Mouse (Mus musculus) hindbrain, postnatal 0 days (tissue): ENCODE results near the gene Prdm16. TPM values are rescaled to one million over a fixed set of nuclear protein-coding genes. Genes with fewer than 3 reads are reported as not detected.
A peak's percentile ranks its signal among the peaks of the same experiment; 100 is the strongest.

Source experiments
- ATAC-seq: fragments of 200-750 bp; cut with Nextera tagmentation; 2 replicates; pipeline ENCODE4 v1.8.0; 2017; ENCODE audit warnings: mild to moderate bottlenecking, moderate TSS enrichment, moderate library complexity
- DNase-seq: peaks from one replicate; pipeline ENCODE4 v3.0.0-alpha.2; 2015; ENCODE audit warnings: low spot score
- H3K27ac ChIP-seq: fragments of 300-500 bp; sonication (generic); 2 replicates; pipeline ENCODE4 v1.5.1; 2014; ENCODE audit warnings: mild to moderate bottlenecking
- H3K27me3 ChIP-seq: fragments of 300-500 bp; sonication (generic); 2 replicates; pipeline ENCODE4 v1.6.1; 2014; ENCODE audit warnings: low read length, mixed read lengths; ENCODE audit not compliant: insufficient read depth
- H3K36me3 ChIP-seq: fragments of 300-500 bp; sonication (generic); 2 replicates; pipeline ENCODE4 v1.6.1; 2014; ENCODE audit warnings: low read length, mixed read lengths; ENCODE audit not compliant: insufficient read depth
- H3K4me1 ChIP-seq: fragments of 300-500 bp; sonication (generic); 2 replicates; pipeline ENCODE4 v1.6.1; 2014; ENCODE audit warnings: antibody characterized with exemption, low read length, mixed read lengths; ENCODE audit not compliant: insufficient read depth
- H3K4me2 ChIP-seq: fragments of 300-500 bp; sonication (generic); 2 replicates; pipeline ENCODE4 v1.6.1; 2014; ENCODE audit warnings: low read depth, mild to moderate bottlenecking, low read length, moderate library complexity, mixed read lengths
- H3K4me3 ChIP-seq: fragments of 300-500 bp; sonication (generic); 2 replicates; pipeline ENCODE4 v1.5.1; 2014; ENCODE audit warnings: low read length
- H3K9ac ChIP-seq: fragments of 300-500 bp; sonication (generic); replicated peaks from 2 replicates; pipeline ENCODE4 v1.6.1; 2014; ENCODE audit warnings: mild to moderate bottlenecking, low read length, moderate library complexity, mixed read lengths
- H3K9me3 ChIP-seq: fragments of 300-500 bp; sonication (generic); 2 replicates; pipeline ENCODE4 v1.6.1; 2016; ENCODE audit warnings: low read length, mixed read lengths
- CTCF ChIP-seq: IDR thresholded peaks from 2 replicates; pipeline ENCODE4 v1.5.1; 2016; ENCODE audit warnings: antibody characterized with exemption, control low read depth, low read depth
- WGBS: fragments of 180-500 bp; shearing (Covaris S2); extraction: QIAGEN DNeasy Blood & Tissue Kit; methylation state at CpG from one replicate; pipeline ENCODE4 v1.1.7; 2014; 5-methylcytosine and 5-hydroxymethylcytosine counted together
- polyA plus RNA-seq: library from polyadenylated mRNA; unstranded; fragments of >200 nt; fragmentation: Nextera tagmentation; extraction: Ambion mirVana; gene quantifications from 2 replicates; pipeline ENCODE4 v1.2.1, GENCODE M21; 2015
- total RNA-seq: library from RNA; depleted of rRNA; stranded (reverse); fragments of >200 nt; gene quantifications from 2 replicates; pipeline ENCODE4 v1.2.3, GENCODE M21; 2014

Gene Prdm16
- total and polyA plus RNA-seq, 2 experiments from 2014 or later, result 5.3 to 10.5 TPM

- TF ChIP-seq CTCF, result no peak
- no peak overlapping the region for H3K4me3 ChIP-seq
- ATAC-seq (peak; percentile 43; the same call in 1 of the 2 replicates), DNase-seq (peak; percentile 42)
- H3K4me1 ChIP-seq, result no peaks in the 10 kb centered on the region
- no peak overlapping the region for H3K4me2 ChIP-seq
- no peak overlapping the region for H3K27ac ChIP-seq
- no peaks in the 10 kb centered on the region; the same call in 1 of the 2 replicates for H3K27me3 ChIP-seq
- no peaks in the 10 kb centered on the region for H3K9me3 ChIP-seq
- H3K36me3 ChIP-seq, result no peaks in the 10 kb centered on the region
- H3K9ac ChIP-seq, result no peak overlapping the region
- WGBS, result 53% methylated on average over 15 of the region's 15 CpGs
Measured at GRCm38 (mm10) chr4:154655134-154655910, 18.6 kb upstream of the Prdm16 start.

- Histone ChIP-seq H3K4me2 (no peak overlapping the region), H3K9me3 (no peaks in the 10 kb centered on the region), H3K4me1 (no peaks in the 10 kb centered on the region), H3K36me3 (no peaks in the 10 kb centered on the region), H3K9ac (no peak overlapping the region), H3K27me3 (no peaks in the 10 kb centered on the region; the same call in 1 of the 2 replicates), H3K4me3 (no peak overlapping the region), H3K27ac (no peak overlapping the region)
- DNase-seq (peak; percentile 30), ATAC-seq (peak; percentile 32)
- TF ChIP-seq CTCF, result no peak
- 6% methylated on average over 5 of the region's 5 CpGs for WGBS
Measured at GRCm38 (mm10) chr4:154652494-154652893, 15.8 kb upstream of the Prdm16 start.

GRCm38 (mm10) chr4:154649083-154649747, 12.5 kb upstream of the Prdm16 start:
- 59% methylated on average over 19 of the region's 19 CpGs for WGBS

GRCm38 (mm10) chr4:154642496-154642895, 5.8 kb upstream of the Prdm16 start:
- DNase-seq, result no peak
- WGBS, result 15% methylated on average over 6 of the region's 6 CpGs
- Histone ChIP-seq H3K4me1 (no peaks in the 10 kb centered on the region), H3K4me2 (no peak overlapping the region), H3K9ac (no peak overlapping the region), H3K27me3 (peaks cover 68% of the 10 kb centered on the region), H3K4me3 (no peak overlapping the region), H3K36me3 (no peaks in the 10 kb centered on the region), H3K9me3 (0 out of 2 replicates have a peak, but pooled peaks cover 13% of the 10 kb centered on the region), H3K27ac (no peak overlapping the region)
- TF ChIP-seq CTCF, result no peak
- ATAC-seq, result no peak

More at GRCm38 (mm10) chr4:154649083-154649747, 12.5 kb upstream of the Prdm16 start:
- H3K9ac ChIP-seq, result no peak overlapping the region
- H3K36me3 ChIP-seq, result no peaks in the 10 kb centered on the region
- 0 out of 2 replicates have a peak, but pooled peaks cover 13% of the 10 kb centered on the region for H3K9me3 ChIP-seq
- DNase-seq (no peak), ATAC-seq (no peak)
- no peak overlapping the region for H3K4me3 ChIP-seq
- no peak overlapping the region for H3K27ac ChIP-seq
- H3K27me3 ChIP-seq, result peaks cover 11% of the 10 kb centered on the region
- no peak overlapping the region for H3K4me2 ChIP-seq
- no peak for TF ChIP-seq CTCF
- no peaks in the 10 kb centered on the region for H3K4me1 ChIP-seq

- H3K4me2 ChIP-seq, result no peak overlapping the region
- ATAC-seq, result no peak
Measured at GRCm38 (mm10) chr4:154641296-154642110, 4.8 kb upstream of the Prdm16 start.

More at GRCm38 (mm10) chr4:154641296-154642110, 4.8 kb upstream of the Prdm16 start:
- H3K9me3 ChIP-seq, result 0 out of 2 replicates have a peak, but pooled peaks cover 8% of the 10 kb centered on the region
- H3K27ac ChIP-seq, result no peak overlapping the region
- H3K4me1 ChIP-seq, result no peaks in the 10 kb centered on the region
- TF ChIP-seq CTCF, result no peak
- no peak for DNase-seq
- H3K27me3 ChIP-seq, result peaks cover 74% of the 10 kb centered on the region
- no peaks in the 10 kb centered on the region for H3K36me3 ChIP-seq
- H3K9ac ChIP-seq, result no peak overlapping the region
- WGBS, result 5% methylated on average over 32 of the region's 32 CpGs
- no peak overlapping the region for H3K4me3 ChIP-seq
